Mouse (Mus musculus) heart, postnatal 0 days (tissue): ENCODE measurements at regions not wholly inside any gene's neighbourhood (a gene's known extent, or its start where the extent isn't known, plus 50 kb on each side); places are given as distances from the start of the nearest gene placed in this dataset.

Experiments
- CTCF ChIP-seq: IDR thresholded peaks from 2 replicates; pipeline ENCODE4 v1.5.1; 2016; ENCODE audit warnings: antibody characterized with exemption, control low read depth, low read depth
- EP300 ChIP-seq: IDR thresholded peaks from 2 replicates; pipeline ENCODE4 v1.6.1; 2016; ENCODE audit warnings: antibody characterized with exemption, low read depth

DNA sequence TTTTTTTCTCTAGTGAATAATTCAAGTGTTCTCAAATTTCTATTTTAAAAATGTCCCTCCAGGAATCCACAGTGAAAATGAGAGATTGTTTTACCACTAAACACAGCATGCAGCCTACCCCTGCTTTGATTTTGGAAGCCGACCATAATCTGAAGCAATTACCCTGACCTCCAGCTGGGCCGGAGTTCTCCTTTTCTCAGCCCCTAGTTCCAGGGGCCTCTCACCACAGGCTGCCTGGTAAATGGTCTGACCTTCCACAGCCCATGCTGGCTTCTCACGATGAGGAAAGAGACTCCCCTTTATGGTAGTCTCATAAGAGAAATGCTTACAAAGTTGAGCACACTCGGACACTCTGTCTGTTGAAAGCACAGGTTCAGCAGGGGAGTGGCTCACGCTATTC, 121.3 kb downstream of the Kcnrg start:
- TF ChIP-seq CTCF (no peak), EP300 (no peak)
